Mouse (Mus musculus): ENCODE results near the gene Ccdc163. TPM values are rescaled to one million over a fixed set of nuclear protein-coding genes. Genes with fewer than 3 reads are reported as not detected.
"Not testable (repeated sequence)": the region's sequence is repeated elsewhere in the genome, so short reads cannot be mapped to it uniquely, and the experiment has no call there.

Ccdc163 gene
- total RNA-seq (2021) = 1 to 10 TPM; 5.5 to 6.2 TPM
- long read RNA-seq, experiment 1 = 0 reads
- long read RNA-seq, experiment 2, partial matches to known transcripts = 0 of 3 reads
- long read RNA-seq, experiment 2, other reads (novel, unspliced or antisense) = 2 of 3 reads

GRCm38 (mm10) chr4:116708201-116708764, at the start of gene Ccdc163, which contains the start of gene Mmachc:
Gene Ccdc163 (plus strand): TSS chr4:116708509.
Gene Mmachc (minus strand): TSS chr4:116708406.
- peak; percentile 88 to 93 for DNase-seq (ENCODE audit: low spot score in 2 of 2)

- DNase-seq (ENCODE audit: low spot score in 2 of 2) = no peak
These were observed 48.8 kb upstream of the Ccdc163 start for GRCm38 (mm10) chr4:116659474-116659873.

DNA sequence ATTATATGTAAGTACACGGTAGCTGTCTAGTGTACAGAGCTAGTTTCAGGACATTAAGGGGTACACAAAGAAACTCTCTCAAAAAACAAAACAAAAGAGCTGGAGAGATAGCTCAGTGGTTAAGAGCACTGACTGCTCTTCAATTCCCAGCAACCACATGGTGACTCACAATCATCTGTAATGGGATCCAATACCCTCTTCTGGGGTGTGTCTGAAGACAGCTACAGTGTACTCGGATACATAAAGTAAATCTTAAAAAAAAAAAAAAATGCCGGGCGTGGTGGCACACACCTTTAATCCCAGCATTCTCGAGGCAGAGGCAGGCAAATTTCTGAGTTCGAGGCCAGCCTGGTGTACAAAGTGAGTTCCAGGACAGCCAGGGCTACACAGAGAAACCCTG, 48.4 kb upstream of the Ccdc163 start:
- DNase-seq (ENCODE audit: low spot score in 2 of 2) = not testable (repeated sequence)

- no peak for DNase-seq (ENCODE audit: low spot score in 2 of 2)
These were observed 47.5 kb upstream of the Ccdc163 start for GRCm38 (mm10) chr4:116660829-116661228.

DNA sequence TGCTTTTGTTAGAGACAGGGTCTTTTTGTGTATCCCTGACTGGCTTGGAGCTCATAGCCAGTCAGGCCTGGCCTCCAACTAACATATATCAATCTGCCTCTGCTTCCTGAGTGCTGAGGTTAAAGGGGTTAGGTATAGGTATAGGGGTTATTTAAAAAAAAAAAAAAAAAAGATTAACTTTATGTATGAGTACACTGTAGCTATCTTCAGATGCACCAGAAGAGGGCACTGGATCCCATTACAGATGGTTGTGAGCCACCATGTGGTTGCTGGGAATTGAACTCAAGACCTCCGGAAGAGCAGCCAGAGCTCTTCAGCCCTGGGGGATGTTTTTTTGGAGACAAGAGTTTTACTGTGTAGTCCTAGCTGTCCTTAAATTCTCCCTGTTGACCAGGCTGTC, 46.3 kb upstream of the Ccdc163 start:
- no peak for DNase-seq (ENCODE audit: low spot score in 2 of 2)

DNA sequence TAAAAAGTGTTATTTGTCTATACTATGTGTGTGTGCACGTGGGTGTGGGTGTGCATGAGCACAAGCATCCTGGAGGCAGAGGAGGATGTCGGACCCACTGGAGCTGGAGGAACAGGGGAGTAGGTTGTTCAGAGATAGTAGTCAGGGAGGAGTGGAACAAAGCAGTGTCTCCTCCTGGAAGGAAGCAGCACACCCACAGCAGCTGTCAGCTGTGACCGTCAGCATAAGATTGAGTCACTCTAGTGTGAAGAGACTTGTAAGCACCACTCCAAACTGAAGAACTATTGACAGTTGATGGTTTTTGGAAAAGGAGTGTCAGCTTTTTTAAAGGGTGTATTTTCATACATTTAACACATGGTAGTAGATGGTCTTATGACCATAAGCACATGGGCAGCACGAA, 41.7 kb upstream of the Ccdc163 start:
- no peak for DNase-seq (ENCODE audit: low spot score in 2 of 2)

DNA sequence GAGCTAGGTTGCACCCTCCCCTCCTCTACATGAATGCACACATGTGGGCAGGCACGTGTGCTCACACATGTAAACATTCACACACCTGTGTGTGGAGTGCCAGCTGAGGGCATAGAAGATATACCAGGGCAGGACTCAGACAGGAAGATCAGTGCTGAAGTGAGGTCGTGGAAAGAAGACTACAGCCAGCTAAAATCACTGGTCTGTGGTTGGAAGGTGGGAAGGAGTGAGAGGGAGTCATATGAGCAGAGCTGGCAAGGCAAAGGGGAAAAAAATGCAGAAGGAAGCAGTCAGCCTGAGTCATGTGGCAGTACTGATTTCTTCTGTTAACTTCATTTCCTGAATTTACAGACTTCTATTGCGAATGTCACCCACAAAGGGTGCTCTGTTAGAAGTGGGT, 40.2 kb upstream of the Ccdc163 start:
- DNase-seq (ENCODE audit: low spot score in 2 of 2) = no peak

DNA sequence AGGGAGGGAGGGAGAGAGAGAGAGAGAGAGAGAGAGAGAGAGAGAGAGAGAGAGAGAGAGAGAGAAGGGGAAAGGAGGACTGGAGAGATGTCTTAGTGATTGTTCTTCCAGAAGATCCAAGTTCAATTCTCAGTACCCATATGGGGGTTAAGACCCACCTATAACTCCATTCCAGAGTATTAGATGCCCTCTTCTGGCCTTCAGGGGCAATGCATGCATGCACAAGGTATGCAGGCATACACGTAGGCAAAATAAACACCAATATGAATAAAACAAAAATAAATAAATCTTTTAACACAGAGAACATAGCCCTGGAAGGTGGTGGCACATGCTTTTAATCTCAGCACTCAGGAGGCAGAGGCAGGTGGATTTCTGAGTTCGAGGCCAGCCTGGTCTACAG, 39.0 kb upstream of the Ccdc163 start:
- DNase-seq (ENCODE audit: low spot score in 2 of 2) = no peak

DNA sequence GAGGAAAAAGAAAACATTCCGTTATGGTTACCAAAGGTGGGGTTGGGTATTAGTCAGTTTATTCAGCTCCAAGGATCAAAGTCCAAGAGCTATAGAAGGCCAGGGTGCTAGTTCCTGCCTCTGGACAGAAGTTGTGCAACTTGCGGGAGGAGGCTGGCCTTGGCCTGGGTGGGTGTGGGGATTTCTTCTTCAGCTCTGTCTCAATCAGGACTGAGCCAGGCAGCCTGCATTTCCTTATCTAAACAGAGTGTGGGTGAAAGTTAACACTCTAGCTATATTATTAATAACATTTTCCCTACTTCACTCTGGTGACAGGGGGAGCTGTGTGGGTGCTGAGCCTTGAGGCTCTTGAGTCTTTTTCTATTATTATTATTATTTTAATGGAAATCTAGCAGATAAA, 35.5 kb upstream of the Ccdc163 start:
- no peak for DNase-seq (ENCODE audit: low spot score in 2 of 2)

GRCm38 (mm10) chr4:116674761-116675160, 33.5 kb upstream of the Ccdc163 start:
- DNase-seq (ENCODE audit: low spot score in 2 of 2) = not testable (repeated sequence)

- no peak for DNase-seq (ENCODE audit: low spot score in 2 of 2)
These were observed 32.3 kb upstream of the Ccdc163 start for GRCm38 (mm10) chr4:116676027-116676426.

DNA sequence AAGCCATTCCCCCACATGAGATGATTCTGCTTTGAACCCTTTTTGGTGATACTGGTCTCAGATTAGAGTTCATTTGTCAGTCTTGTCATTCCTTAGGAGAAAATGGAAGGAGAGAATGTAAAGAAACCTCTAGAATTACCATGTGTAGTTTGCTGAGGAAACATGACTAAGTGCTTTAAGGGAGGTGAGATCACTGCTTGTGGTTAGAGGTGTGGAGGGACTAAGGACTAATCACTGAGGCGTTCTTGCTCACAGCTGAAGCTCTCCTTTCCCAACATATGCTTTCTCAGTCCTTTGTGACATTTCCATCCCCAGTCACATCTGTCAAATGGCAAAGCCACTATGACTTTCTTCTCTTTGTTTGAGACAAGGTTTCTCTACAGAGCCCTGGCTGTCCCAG, 30.5 kb upstream of the Ccdc163 start:
- DNase-seq (ENCODE audit: low spot score in 2 of 2) = no peak

DNA sequence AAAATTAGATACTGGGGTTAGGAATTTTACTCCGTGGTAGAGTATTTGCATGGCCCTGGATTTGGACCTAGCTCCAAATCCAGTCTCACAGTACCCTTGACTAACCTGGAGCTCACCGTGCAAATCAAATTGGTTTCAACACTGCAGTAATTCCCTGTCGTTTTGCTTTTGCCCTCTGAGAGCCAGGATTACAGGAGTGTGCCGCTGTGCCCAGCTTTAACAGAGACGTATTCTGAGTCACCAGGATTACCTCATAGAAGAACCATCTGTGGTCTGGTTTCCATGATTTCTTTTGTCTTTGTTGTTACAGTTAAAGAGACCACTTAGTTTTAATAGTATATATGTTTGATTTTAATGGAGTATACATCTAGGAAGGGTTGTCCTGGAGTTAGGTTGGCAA, 29.2 kb upstream of the Ccdc163 start:
- DNase-seq (ENCODE audit: low spot score in 2 of 2) = no peak

- not testable (repeated sequence) for DNase-seq (ENCODE audit: low spot score in 2 of 2)
These were observed 27.8 kb upstream of the Ccdc163 start for GRCm38 (mm10) chr4:116680521-116680920.

GRCm38 (mm10) chr4:116683957-116684356, 24.4 kb upstream of the Ccdc163 start:
- no peak for DNase-seq (ENCODE audit: low spot score in 2 of 2)

- no peak for DNase-seq (ENCODE audit: low spot score in 2 of 2)
These were observed 23.6 kb upstream of the Ccdc163 start for GRCm38 (mm10) chr4:116684665-116685064.

DNA sequence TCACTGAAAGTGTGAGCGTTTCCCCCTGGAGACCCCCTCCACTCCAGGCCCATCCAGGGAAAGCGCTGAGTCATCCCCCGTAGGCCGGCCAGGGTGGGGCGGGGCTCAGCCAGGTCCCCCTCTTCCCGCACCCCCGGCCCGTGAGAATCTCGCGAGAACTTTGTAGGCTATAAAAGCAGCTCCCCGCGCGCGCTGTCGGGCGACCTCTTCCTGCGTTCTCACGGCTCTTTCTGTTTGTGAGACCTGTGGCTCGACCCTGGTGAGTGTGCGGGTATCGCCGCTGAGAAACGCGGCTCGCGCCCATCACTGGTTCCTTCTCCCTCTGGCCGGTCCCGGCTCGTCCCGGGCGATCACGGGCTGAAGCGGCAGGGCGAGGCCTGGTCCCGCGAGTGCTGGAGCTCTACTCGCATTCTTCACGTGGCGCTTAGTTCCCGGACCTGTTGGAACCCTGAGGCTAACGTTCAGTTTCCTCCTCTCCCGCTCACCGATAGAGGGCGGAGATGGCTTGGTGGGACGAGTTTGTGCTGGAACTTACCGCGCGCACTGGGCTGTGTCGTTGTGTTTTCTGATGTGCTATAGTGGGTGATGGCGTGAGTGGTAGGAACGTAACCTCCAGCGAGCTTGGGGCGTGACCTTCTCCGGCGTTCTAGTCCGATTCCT, 22.8 kb upstream of the Ccdc163 start, which contains the start of gene Prdx1:
Gene Prdx1 (plus strand): TSS at position 143 of the 660 bp plus-strand sequence.
- peak; percentile 86 to 89 for DNase-seq (ENCODE audit: low spot score in 2 of 2)

DNA sequence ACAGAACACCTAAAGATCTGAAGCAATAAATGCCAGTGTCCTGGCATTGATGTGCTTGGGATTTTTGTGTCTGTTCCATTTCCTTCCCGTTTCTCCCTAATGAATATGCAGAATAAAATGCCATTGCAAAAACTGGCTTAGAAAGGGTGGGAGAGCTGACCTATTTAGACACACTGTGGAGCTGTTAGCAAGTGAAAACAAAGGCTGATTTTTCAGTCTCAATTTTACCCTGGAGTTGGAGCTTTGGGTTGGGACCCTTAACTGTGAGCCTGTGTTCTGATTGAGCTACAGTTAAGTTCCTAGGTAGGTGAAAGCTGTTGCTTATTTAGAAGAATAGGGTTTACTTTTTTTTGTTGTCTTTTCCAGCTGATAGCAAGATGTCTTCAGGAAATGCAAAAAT, 21.3 kb upstream of the Ccdc163 start:
- DNase-seq (ENCODE audit: low spot score in 2 of 2) = no peak

DNA sequence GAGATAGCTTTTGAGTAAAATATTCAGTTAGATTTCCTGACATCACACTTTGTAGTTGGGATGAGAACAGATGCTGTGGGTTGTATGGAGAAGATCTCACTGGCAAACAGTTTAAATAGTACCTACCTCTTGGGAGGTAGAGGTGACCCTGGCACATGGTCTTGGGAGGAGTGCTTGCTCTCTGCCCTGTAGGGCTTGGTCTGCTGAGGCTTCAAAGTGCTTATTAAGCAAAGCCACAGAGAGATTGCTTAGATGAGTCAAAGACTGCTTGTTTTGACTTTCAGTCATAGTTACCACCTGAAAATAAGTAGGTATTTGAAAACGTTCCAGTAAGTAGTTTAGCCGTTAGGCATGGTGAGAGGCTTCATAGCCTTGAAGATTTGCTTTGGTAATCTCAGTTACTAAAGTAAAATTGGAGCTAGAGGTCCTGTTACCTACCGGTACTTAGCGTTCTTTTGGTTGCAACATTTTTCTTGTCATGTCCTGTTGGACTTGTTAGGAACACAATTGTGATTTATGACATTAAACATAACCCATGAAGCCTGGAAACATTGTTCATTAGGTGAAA, 18.9 kb upstream of the Ccdc163 start:
- no peak for DNase-seq (ENCODE audit: low spot score in 2 of 2)

- no peak for DNase-seq (ENCODE audit: low spot score in 2 of 2)
These were observed 16.2 kb upstream of the Ccdc163 start for GRCm38 (mm10) chr4:116692146-116692545.

GRCm38 (mm10) chr4:116693785-116694184, 14.5 kb upstream of the Ccdc163 start:
- no peak for DNase-seq (ENCODE audit: low spot score in 2 of 2)

- DNase-seq (ENCODE audit: low spot score in 2 of 2) = no peak
These were observed 9.5 kb upstream of the Ccdc163 start for GRCm38 (mm10) chr4:116698693-116699342.
